Mouse (Mus musculus) spleen, adult 12 weeks (tissue): Measurements from ENCODE around the gene Dclk1.

Experiments used
- DNase-seq: peaks from one replicate; pipeline ENCODE4 v3.0.0; 2022; ENCODE audit warnings: low spot score

Gene Dclk1

DNA sequence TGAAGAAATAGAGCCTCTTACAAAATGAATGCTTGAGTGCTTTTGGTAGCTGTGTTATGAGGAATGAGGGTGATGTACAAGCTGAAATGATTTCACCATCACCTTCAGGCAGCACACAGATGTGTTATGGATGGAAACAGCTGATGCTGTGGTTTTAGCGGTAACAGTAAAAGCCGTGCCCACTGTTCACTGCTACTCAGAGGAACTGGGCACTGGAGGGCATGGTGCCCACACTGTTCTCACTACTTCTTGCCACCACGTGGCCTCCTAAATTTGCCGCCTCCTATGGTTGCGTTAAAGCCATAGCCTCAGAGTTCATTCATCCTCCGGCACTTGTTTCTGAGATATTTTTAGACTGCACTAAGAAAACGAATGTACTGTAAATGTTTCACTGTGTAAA, 18.0 kb downstream of the Dclk1 start:
- DNase-seq = no peak

DNA sequence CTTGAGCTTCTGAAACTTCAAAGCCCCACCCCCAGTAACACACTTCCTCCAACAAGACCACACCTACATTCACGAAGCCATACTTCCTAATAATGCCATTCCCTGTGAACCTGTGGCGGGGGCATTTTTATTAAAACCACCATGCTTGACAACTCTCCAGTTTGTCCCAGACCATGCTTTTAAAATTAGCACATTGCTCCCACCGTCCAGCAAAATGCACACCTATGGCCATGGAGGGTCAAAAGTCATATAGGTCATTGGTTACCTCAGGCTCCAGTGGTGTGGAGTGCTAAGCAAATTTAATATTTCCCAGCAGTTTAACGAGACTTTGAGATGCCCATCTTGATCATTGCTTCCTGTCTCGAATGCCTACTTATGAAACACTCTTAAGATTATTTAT, 23.9 kb downstream of the Dclk1 start:
- no peak for DNase-seq

DNA sequence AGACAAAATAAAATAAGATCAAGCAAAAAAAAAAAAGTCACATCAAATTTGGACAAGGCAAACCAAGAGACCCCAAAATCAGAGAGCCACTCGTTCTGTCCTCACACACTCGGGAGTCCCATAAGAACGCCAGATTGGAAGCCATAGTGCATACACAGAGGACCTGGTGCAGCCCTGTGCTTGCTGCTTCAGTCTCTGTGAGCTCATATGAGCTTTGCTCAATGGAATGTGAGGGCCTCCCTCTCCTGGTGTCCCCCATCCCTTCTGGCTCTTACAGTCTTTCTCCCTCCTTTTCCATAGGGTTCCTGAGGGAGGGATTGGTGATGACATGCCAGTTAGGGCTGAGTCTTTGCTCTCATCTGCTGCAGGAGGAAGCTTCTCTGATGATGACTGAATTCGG, 27.6 kb downstream of the Dclk1 start:
- DNase-seq = no peak

DNA sequence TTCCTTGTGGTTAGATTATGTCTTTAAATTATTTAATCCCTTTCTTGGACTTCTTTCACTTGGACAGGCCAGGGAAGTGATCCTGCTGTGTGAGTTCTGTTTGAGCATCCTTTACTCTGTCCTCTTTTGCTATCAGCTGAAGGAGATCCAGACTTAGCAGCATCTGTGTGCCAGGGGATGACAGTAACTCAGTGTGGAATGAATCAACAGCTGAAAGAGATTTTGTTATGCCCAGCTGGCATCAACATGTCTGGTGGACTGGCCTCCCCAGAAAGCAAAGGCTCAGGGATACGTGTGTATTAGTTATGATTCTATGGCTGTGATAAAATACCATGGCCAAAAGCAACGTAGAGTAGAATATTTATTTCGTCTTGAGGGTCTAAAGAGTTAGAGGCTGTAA, 28.2 kb downstream of the Dclk1 start:
- no peak for DNase-seq

DNA sequence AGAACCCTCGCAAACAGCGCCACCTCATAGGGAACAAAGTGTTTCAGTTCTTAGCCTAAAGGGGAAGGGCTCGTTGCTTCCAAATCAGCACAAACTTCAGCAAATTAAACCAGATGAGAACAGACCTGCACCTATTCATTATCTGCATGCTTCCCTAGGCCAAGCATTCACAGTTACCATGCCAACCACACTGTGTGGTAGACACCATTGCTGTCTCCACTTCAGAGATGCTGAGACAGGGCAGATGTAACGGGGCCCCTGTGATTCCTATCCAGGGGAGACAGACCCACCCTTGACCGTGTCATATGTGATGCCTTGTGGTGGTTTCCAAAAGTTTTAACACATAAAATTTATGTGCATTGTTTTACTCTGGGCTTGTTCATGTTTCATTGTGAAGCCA, 28.8 kb downstream of the Dclk1 start:
- DNase-seq = no peak

DNA sequence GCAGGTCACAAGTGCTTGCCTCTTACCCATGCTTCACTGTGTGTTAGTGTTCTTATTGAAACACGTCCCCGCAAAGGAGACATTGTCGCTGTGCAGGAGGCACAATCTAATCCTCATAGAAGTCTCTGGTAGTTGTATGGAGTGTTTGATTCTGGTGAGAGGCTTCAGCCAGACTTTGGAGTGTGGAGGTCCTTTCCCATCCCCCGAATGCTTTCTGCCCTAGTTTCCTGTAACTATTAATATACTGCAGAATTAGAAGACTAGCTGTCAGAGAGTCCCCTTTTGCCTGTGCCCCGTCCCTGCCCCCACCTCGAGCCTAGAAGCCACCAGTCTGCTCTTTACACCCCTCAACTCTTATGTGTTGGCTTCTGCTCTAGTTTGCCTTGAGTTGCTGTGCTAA, 30.4 kb downstream of the Dclk1 start:
- no peak for DNase-seq

DNA sequence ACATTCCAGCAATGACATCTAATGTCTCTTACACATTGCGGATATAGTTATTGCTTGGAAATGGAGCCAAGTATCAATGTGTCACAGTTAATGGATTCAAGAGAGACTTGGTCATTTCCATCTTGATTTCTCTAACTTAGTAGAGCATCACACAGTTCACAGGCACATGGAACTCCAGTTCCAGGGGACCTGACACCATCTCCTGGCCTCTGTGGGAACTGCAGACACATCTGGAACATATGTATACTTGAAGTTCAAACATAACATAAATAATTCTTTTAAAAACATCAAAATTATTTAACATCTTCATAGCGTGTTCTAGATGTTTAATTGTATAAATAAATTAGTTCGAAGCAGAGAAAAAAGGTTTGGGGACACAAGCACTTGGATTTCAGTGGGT, 34.3 kb downstream of the Dclk1 start:
- DNase-seq = no peak

DNA sequence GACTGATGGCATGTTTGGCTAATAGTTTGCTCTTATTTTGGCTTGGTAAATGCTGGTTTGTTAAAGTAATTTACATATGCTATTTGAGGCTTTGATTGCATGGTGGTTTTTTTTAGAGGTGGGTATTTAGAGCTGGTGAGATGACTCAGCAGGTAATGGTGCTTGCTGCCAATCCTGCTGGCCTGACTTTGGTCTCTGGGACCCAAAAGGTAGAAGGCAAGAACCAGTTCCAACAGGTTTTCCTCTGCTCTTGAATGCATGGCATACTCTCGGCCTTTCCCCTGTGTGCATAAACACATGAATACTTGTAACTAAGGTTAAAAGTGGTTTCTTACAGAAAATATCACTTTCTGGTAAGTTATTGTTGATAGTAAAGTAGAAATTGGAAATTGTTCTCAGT, 34.7 kb downstream of the Dclk1 start:
- DNase-seq = no peak

DNA sequence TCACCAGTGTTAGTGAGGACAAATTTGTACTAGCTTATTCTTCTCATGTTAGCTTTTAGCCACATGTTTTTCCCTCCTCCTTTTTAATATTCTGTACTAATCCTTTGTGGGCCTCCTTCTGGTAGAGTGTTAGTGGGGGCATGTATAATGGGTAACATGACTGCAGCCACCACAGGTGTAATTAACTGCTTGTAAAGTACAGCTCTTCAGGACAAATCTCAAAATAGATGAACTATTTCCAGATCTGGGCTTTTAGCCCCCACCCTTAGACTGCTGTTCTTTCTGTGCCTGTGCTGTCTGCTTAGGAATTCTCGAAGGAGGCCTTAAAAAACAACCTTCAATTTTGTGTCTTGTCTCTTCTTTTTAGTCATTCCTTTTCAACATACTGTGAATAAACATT, 35.7 kb downstream of the Dclk1 start:
- DNase-seq = no peak

DNA sequence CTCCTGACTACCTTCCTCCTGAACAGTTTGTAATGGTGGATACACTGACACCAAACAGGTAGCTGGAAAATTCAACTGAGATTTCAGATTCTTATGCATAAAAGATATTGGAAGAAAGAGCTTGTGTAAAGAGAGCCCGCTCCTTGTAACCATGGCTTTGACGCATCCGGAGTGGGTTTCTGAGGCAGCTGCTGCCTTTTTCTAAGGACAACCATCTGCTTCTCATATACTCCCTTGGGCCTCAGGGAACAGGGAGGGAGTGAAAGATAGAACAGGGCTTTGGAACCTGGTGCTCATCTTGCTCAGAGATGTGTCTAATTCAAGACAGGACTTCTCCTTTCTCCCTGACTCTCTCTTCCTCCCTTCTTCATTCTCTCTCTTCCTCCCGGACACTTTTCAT, 37.8 kb downstream of the Dclk1 start:
- DNase-seq = no peak

DNA sequence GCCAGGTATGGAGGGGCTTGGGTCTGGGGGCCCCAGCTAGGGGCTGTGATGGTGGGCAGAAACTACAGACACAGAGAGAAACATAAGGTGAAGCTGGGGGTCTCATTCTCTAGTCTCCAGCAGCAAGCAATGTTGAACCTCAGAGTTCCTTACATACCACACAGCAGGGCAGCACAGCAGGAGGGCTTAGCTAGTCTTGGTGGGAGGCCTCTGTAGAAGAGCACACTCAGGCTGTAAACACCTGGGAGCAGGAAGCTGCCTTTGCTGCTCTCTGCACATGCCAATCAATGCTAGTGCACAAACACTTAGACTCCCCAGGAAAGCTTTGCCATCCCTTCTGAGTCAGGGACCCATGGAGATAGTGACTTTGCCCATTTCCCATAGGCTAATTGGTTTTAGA, 38.3 kb downstream of the Dclk1 start:
- no peak for DNase-seq

DNA sequence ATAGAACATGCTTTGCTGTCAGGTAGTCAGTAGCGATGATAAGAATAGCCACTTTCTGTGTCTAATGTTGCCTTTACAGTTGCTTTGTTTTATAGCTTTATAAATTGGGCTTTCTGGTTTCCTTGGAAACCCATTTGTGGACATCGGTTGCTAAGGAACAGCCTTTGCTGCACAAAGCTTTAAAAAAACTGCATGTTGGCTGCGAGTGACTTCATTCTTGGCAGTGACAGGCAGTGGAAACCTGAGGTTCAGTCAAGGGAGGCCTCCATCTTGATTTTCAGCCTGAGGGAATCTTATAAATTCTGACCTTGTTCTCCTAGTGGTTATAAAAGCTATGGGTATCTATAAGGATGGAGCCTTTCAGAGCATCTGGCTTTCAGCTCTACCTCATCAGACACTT, 42.1 kb downstream of the Dclk1 start:
- no peak for DNase-seq

DNA sequence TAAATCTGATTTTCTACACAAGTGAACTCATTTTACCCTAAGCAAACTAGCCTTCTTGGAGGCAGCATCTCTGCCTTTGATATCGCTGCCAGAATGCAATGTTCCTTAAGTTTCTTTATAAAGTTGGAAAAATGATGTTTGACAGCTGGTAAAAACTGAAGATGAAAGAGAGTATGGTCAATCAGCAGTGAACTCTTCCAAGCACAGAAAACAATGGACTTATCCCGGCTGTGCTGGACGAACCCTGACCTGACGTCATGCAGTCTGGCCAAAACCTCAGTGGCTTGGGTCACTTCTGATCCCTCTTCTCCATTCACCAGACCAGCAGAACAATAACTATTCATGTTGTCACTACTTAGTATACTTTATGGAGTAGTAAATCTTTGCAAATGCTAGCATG, 46.6 kb downstream of the Dclk1 start:
- no peak for DNase-seq

DNA sequence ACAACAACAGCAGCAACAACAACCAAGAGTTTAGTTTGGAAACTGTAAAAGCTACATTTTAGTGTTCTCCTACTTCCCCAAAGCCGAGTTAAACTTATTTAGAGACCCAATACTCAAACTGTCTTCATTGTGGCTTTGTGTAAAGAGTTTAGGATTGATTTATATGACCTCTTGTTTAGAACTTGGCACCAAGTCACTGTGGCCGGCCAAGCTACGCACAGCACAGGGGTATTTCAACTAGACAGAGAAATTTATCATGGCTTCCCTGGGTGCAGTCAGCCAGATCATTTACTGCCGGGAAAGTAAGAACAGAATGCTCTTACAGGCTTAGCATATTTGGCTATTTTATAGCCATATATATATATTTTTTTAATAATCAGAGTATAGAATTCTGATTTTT, 49.8 kb downstream of the Dclk1 start:
- DNase-seq = no peak

DNA sequence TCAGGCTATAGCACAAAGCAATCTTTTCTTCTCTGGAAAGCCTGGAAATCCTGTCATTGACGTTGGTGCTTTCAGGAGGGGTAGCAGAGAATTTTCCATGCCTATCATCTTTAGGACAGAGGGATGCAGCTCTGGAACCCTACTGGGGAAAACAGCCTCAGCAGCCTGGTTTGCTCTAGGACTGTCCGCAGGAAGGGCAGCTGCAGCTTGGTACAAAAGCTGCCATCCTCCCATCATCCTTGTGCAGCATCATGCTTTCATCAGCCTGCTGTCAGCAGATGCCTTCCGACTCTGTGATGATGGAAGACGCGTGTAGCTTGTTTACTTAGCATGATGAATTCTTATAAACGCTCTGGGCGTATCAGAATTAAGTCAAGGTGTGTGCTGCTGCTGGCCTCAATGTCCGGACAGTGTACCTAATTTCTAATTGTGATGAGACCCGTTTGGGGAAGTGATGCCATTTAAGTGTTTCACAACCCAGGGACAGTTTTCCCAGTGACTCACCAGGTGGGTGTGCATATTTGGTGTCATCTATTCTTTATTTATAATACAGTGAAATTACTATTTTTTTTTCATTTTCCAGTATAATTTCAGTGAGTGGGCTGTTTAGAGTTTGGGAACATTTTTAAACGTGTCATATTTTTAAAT, 50.7 kb downstream of the Dclk1 start:
- DNase-seq = no peak

DNA sequence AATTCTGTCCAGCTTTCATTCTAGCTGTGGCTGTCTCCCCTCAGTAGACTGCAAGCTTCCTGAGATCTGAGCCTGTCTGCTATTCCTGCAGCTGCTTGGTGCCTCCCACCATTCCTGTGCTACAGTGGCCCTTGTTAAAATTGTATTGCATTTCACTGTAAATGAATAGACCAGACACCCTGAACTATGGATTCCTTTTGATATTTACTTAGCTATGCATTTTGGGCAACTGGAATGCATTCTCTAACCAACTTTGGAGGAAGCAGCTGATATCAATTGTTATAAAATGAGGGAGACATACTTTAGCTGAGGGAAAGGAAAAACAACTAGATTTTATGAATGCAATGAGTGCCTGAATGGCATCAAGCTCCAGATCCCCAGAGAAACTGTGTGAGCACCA, 63.5 kb downstream of the Dclk1 start:
- no peak for DNase-seq

DNA sequence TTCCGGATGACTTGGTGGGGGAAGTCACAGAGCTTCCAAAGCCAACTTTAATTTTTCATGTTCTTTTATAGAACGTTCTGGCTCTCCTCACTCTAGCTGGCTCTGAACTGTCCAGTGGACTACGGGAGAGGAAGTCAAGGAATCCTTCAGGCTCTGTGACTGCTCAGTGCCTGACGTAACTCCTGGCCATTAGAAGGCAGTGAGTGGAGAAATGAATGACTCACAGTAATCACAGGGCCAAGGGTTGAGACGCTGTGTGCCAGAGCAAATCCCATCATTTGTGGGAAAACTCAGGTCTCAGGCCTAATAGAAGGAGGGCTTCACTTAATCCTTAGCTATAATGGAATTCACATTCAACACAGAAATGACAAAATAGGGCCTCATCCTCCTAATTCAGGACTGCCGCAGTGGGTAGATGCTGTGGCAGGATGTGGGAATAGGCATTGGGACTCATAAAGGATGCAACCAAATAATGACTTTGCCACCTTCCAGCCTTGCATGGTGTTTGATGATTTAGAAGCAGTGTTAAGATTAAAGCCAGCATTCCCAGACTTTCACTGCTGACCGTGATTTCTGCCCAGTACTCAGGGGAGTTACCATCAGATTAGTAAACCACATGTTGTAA, 65.5 kb downstream of the Dclk1 start:
- DNase-seq = no peak

DNA sequence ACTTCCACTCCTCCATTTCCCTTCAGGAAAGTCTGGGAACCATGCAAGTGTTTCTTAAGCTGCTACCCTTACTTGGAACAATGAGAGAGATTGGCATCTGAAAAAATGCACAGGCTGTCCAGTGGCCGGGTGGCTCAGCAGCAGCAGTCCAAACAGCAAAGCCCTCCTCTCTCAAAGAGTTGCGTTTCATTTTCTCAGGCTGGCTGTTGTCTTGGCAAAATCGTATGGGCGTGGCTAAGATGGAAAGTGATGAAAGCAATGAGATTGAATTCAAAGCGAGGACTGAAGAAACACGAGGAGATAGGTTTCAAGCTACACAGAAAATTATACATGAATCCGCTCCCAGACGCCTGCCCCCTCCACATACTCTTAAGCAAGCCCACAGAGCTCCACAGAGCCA, 67.8 kb downstream of the Dclk1 start:
- no peak for DNase-seq

DNA sequence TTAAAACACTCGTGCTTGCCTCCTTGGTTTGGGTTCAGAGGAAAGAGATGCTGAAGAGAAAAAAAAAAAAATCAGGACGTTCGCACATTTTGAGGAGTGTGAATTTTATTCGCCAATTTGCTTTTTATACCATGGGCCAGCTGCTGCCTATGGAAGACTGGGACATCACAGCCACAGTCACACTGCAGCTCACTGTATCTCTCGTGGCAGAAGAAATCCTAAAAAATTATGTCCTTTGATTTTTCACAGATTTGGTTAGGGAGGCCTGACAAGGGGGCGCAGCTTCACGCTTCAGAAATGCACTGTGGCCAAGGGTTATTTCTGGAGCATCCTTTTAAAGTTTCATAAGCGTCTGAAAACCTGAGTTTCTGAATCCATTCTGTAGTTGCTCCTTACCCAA, 73.7 kb downstream of the Dclk1 start:
- no peak for DNase-seq

DNA sequence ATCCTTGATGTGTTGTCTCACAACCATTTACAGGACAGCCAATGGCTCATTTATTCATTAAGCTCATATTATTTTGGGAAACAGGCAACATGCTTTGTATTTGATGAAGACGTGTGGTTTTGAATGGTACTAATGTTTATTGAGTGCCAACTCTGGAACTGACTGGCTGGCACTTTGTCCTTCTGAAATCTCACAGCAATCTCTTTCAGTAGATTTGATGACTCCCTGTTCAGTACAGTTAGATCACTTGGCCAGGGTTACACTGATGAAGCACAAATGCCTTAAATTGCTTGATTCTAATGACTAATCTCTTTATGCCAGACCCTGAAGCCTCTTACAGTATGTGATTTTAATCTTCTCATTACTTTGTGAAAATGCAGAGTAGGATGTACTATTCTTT, 75.9 kb downstream of the Dclk1 start:
- no peak for DNase-seq

DNA sequence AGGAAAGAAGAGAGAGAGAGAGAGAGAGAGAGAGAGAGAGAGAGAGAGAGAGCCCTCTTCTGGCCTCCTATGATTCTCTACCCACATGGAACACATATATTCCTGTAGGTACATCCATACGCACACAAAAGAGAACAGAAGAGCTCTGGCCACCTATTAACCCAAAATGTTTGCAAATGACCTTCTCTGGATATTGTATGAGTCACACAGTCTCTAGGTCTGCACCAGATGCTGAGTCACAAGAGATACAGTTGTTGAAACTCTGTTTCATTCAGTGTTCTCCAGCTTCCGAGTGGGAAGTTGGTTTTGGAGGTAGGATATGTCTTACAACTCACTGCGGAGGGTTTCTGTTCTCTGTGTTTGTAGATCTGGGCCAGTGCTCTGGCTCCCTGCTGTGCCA, 78.4 kb downstream of the Dclk1 start:
- DNase-seq = no peak

DNA sequence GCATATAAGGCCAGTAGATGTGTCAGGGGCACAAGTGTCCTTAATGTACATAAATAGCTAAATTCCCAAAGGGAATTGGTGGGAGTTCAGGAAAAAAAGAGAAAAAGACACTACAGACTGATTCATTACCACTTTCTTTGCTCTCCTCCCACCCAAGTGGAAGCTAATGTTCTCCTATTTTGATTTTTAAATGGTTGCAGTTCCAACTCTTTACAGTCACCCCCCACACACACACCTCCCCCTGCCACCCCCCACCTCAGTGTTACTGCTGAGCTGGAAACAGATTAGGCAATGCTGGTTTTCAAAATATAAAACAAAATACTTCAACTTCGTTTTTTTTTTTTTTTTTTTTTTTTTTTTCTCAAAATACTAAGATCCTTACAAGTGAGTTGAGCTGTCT, 81.9 kb downstream of the Dclk1 start:
- DNase-seq = no peak

DNA sequence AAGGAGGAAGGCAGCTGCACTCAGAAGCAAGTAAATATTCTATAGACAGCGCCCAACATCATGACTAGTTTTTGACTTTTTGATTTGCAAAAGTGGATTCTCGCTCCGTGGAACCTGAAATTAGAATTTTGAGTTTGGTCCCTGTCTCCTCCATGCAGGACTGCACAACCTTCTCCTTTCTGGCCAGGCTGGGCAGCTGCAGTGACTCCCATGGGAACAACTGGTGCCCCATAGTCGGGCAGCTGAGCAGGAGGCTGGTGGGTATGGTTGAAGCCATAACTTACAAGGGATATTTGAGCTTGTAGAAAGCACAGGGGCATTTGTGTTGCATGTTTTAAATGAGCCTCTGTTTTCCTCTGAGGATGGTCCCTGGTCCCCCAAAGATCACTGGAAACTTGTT, 88.3 kb downstream of the Dclk1 start:
- DNase-seq = no peak

DNA sequence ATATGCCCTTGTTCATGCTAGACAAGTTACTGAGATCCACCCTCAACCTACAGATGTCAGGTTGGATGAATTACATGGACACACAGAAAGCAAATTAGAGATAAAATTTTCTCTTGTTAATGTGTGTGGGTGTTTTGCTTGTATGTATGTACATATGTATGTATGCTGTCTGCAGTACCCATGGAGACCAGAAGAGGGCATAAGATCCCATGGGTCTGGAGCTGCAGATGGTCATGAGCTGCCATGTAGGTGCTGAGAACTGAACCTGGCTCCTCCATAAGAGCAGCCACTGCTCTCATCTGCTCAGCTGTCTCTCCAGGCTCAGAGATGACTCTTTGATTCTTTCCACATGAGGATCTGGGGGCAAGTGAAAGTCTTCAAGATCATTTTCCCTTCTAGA, 89.5 kb downstream of the Dclk1 start:
- no peak for DNase-seq

DNA sequence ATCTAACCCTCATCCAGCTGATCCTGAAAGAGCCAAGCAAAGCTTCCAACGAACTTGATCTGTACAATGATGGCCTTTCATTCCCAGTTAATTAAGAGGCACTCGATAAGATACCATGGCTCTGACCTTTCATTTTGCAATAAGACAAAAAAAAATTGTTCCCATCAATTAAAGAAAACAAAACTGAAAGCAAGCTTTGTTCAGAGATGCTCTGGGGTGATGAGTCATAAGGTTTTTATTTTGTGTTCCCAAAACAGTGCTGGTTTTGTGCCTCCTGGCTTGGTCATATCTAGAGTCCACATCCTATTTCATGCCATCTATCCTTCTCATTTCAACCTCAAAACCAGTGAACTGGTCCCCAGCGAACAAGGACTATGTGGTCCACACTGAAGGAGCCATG, 91.3 kb downstream of the Dclk1 start:
- no peak for DNase-seq
